Mouse (Mus musculus) embryonic facial prominence, embryonic 11.5 days (tissue): Measurements from ENCODE around the gene Crabp2. TPM values are rescaled to one million over a fixed set of nuclear protein-coding genes. Genes with fewer than 3 reads are reported as not detected.

Experiments used
- ATAC-seq: fragments of 200-750 bp; cut with Nextera tagmentation; replicated peaks from 2 replicates; pipeline ENCODE4 v1.8.0; 2017; ENCODE audit warnings: low read depth; ENCODE audit not compliant: insufficient number of reproducible peaks, low FRiP score, low TSS enrichment
- DNase-seq: peaks from one replicate; pipeline ENCODE4 v3.0.0-alpha.2; 2015; ENCODE audit warnings: low spot score
- H3K27ac ChIP-seq: fragments of 300-500 bp; sonication (generic); replicated peaks from 2 replicates; pipeline ENCODE4 v1.5.1; 2014; ENCODE audit warnings: mild to moderate bottlenecking, low read depth, low read length, control low read depth
- H3K27me3 ChIP-seq: fragments of 300-500 bp; sonication (generic); 2 replicates; pipeline ENCODE4 v1.6.1; 2014; ENCODE audit warnings: mild to moderate bottlenecking, low read length, moderate library complexity, mixed read lengths; ENCODE audit not compliant: control insufficient read depth, insufficient read depth
- H3K36me3 ChIP-seq: fragments of 300-500 bp; sonication (generic); replicated peaks from 2 replicates; pipeline ENCODE4 v1.6.1; 2014; ENCODE audit warnings: low read depth, mild to moderate bottlenecking, low read length, moderate library complexity, mixed read lengths; ENCODE audit not compliant: control insufficient read depth, insufficient read depth
- H3K4me1 ChIP-seq: fragments of 300-500 bp; sonication (generic); 2 replicates; pipeline ENCODE4 v1.6.1; 2014; ENCODE audit warnings: low read length, mixed read lengths; ENCODE audit not compliant: control insufficient read depth, insufficient read depth
- H3K4me2 ChIP-seq: fragments of 300-500 bp; sonication (generic); 2 replicates; pipeline ENCODE4 v1.6.1; 2014; ENCODE audit warnings: low read depth, mild to moderate bottlenecking, control low read depth, low read length, moderate library complexity
- H3K4me3 ChIP-seq: fragments of 300-500 bp; sonication (generic); 2 replicates; pipeline ENCODE4 v1.5.1; 2014; ENCODE audit warnings: low read depth, low read length, control low read depth
- H3K9ac ChIP-seq: fragments of 300-500 bp; sonication (generic); replicated peaks from 2 replicates; pipeline ENCODE4 v1.6.1; 2014; ENCODE audit warnings: mild to moderate bottlenecking, control low read depth, low read length
- H3K9me3 ChIP-seq: fragments of 300-500 bp; sonication (generic); replicated peaks from 2 replicates; pipeline ENCODE4 v1.6.1; 2016; ENCODE audit warnings: mild to moderate bottlenecking, low read length, inconsistent platforms, mixed read lengths; ENCODE audit not compliant: control insufficient read depth
- WGBS: fragments of 180-500 bp; shearing (Covaris S2); extraction: QIAGEN DNeasy Blood & Tissue Kit; methylation state at CpG from one replicate; pipeline ENCODE4 v1.1.7; 2014; 5-methylcytosine and 5-hydroxymethylcytosine counted together
- polyA plus RNA-seq: library from polyadenylated mRNA; unstranded; fragments of >200 nt; fragmentation: Nextera tagmentation; extraction: Ambion mirVana; gene quantifications from 2 replicates; pipeline ENCODE4 v1.2.1, GENCODE M21; 2014

Gene Crabp2
- polyA plus RNA-seq, 1 experiment from 2014 or later = 642 TPM

- WGBS = 28% methylated on average over 11 of the region's 11 CpGs
- H3K27ac ChIP-seq = no peak overlapping the region
Measured at GRCm38 (mm10) chr3:87995331-87995730, 46.9 kb downstream of the Crabp2 start.

GRCm38 (mm10) chr3:87996401-87996800 is 47.9 kb downstream of the Crabp2 start:
- Histone ChIP-seq H3K4me1 (peaks cover 7% of the 10 kb centered on the region), H3K4me2 (no peak overlapping the region), H3K27ac (no peak overlapping the region), H3K27me3 (peaks cover 76% of the 10 kb centered on the region), H3K9me3 (no peaks in the 10 kb centered on the region), H3K9ac (no peak overlapping the region), H3K36me3 (no peaks in the 10 kb centered on the region), H3K4me3 (no peak overlapping the region)
- WGBS = under 1% methylated on average over 15 of the region's 15 CpGs
- DNase-seq = no peak
- no peak for ATAC-seq

More at GRCm38 (mm10) chr3:87995331-87995730, 46.9 kb downstream of the Crabp2 start:
- no peak for DNase-seq
- Histone ChIP-seq H3K9me3 (no peaks in the 10 kb centered on the region), H3K4me2 (no peak overlapping the region), H3K27me3 (peaks cover 71% of the 10 kb centered on the region), H3K36me3 (no peaks in the 10 kb centered on the region), H3K4me1 (peaks cover 7% of the 10 kb centered on the region), H3K9ac (no peak overlapping the region), H3K4me3 (no peak overlapping the region)
- no peak for ATAC-seq

GRCm38 (mm10) chr3:87996971-87997614 is 48.6 kb downstream of the Crabp2 start:
- under 1% methylated on average over 49 of the region's 49 CpGs for WGBS
- H3K4me1 ChIP-seq = peaks cover 7% of the 10 kb centered on the region
- no peaks in the 10 kb centered on the region for H3K36me3 ChIP-seq
- peak overlapping the region; percentile 57 for H3K4me2 ChIP-seq
- no peak overlapping the region; the same call in 1 of the 2 replicates for H3K9ac ChIP-seq
- peak overlapping the region; percentile 25 for H3K4me3 ChIP-seq
- no peaks in the 10 kb centered on the region for H3K9me3 ChIP-seq
- H3K27ac ChIP-seq = no peak overlapping the region
- ATAC-seq (0 out of 2 replicates have a peak, but pooled peaks have one; percentile 36), DNase-seq (no peak)
- H3K27me3 ChIP-seq = peaks cover 82% of the 10 kb centered on the region

- no peak overlapping the region for H3K4me2 ChIP-seq
- ATAC-seq (no peak), DNase-seq (no peak)
- H3K9me3 ChIP-seq = no peaks in the 10 kb centered on the region
- no peak overlapping the region for H3K27ac ChIP-seq
- 3% methylated on average over 7 of the region's 7 CpGs for WGBS
- H3K27me3 ChIP-seq = peaks cover 81% of the 10 kb centered on the region
- H3K36me3 ChIP-seq = no peaks in the 10 kb centered on the region
- no peak overlapping the region for H3K9ac ChIP-seq
- peaks cover 7% of the 10 kb centered on the region for H3K4me1 ChIP-seq
- no peak overlapping the region for H3K4me3 ChIP-seq
Measured at GRCm38 (mm10) chr3:87998747-87999146, 50.3 kb downstream of the Crabp2 start.

GRCm38 (mm10) chr3:87999243-87999895 is 50.9 kb downstream of the Crabp2 start:
- no peaks in the 10 kb centered on the region for H3K9me3 ChIP-seq
- no peaks in the 10 kb centered on the region for H3K36me3 ChIP-seq
- H3K9ac ChIP-seq = no peak overlapping the region
- no peak for DNase-seq
- no peak for ATAC-seq
- H3K4me2 ChIP-seq = peak overlapping the region; percentile 71; the same call in 1 of the 2 replicates
- peaks cover 7% of the 10 kb centered on the region for H3K4me1 ChIP-seq
- 1% methylated on average over 38 of the region's 38 CpGs for WGBS
- H3K27me3 ChIP-seq = peaks cover 81% of the 10 kb centered on the region
- H3K4me3 ChIP-seq = peak overlapping the region; percentile 18
- H3K27ac ChIP-seq = no peak overlapping the region

- no peaks in the 10 kb centered on the region for H3K36me3 ChIP-seq
- ATAC-seq (no peak), DNase-seq (no peak)
- peaks cover 7% of the 10 kb centered on the region for H3K4me1 ChIP-seq
- H3K4me3 ChIP-seq = peak within 1 kb of the TSS; percentile 18
- H3K9me3 ChIP-seq = no peaks in the 10 kb centered on the region
- H3K27me3 ChIP-seq = peaks cover 76% of the 10 kb centered on the region
- H3K4me2 ChIP-seq = peak within 1 kb of the TSS; percentile 71
- under 1% methylated on average over 39 of the region's 39 CpGs for WGBS
- H3K27ac ChIP-seq = no peak within 1 kb of the TSS
- no peak within 1 kb of the TSS for H3K9ac ChIP-seq
Measured at GRCm38 (mm10) chr3:88000181-88000580, 51.7 kb downstream of the Crabp2 start, which contains the start of gene Bcan. Gene Bcan, minus strand, starts transcription at chr3:88000230.

- H3K4me1 ChIP-seq = peaks cover 7% of the 10 kb centered on the region
- H3K4me2 ChIP-seq = no peak overlapping the region
- no peak overlapping the region for H3K9ac ChIP-seq
- no peaks in the 10 kb centered on the region for H3K36me3 ChIP-seq
- peaks cover 68% of the 10 kb centered on the region for H3K27me3 ChIP-seq
- H3K27ac ChIP-seq = no peak overlapping the region
- H3K4me3 ChIP-seq = no peak overlapping the region
- DNase-seq (no peak), ATAC-seq (no peak)
- WGBS = 7% methylated on average over 11 of the region's 11 CpGs
- H3K9me3 ChIP-seq = no peaks in the 10 kb centered on the region
Measured at GRCm38 (mm10) chr3:88000816-88001595, 52.5 kb downstream of the Crabp2 start.
